Mouse (Mus musculus) megakaryocyte, adult 5-6 weeks (primary cell): ENCODE results near the gene Prr15l. TPM values are rescaled to one million over a fixed set of nuclear protein-coding genes. Genes with fewer than 3 reads are reported as not detected.

ENCODE experiments used
- ATAC-seq: 2 replicates; pipeline ENCODE4 v1.8.0; 2016; ENCODE audit warnings: mild to moderate bottlenecking, inconsistent platforms; ENCODE audit not compliant: poor library complexity, severe bottlenecking
- total RNA-seq, 2 experiments: library from RNA; stranded (forward) in 1 of 2; stranded (reverse) in 1 of 2; fragments of 153-499, 151-499 nt in 1 of 2; fragments of 221-1000, 200-1000 nt in 1 of 2; gene quantifications; 2 replicates each; pipeline versions ENCODE4 v1.2.3 to v1.2.4; 2015 to 2017

Prr15l gene
- total RNA-seq (2015) = 0.07 TPM in 1 of 2 replicates, not detected in the other
- total RNA-seq (2017) = 0.16 and 0.29 TPM in 2 replicates

- no peak for ATAC-seq
Measured at GRCm38 (mm10) chr11:96928088-96928487, at the start of gene Prr15l. Prr15l (plus strand) TSS chr11:96928104.

GRCm38 (mm10) chr11:96878715-96879114 lies 49.2 kb upstream of the Prr15l start:
- no peak for ATAC-seq

GRCm38 (mm10) chr11:96879359-96879758 lies 48.5 kb upstream of the Prr15l start:
- no peak for ATAC-seq

- no peak for ATAC-seq
Measured at GRCm38 (mm10) chr11:96880296-96880695, 47.6 kb upstream of the Prr15l start.

- no peak for ATAC-seq
Measured at GRCm38 (mm10) chr11:96885901-96886340, 42.0 kb upstream of the Prr15l start.

- ATAC-seq = no peak
Measured at GRCm38 (mm10) chr11:96886942-96887546, 40.9 kb upstream of the Prr15l start.

GRCm38 (mm10) chr11:96891784-96892527 lies 35.9 kb upstream of the Prr15l start:
- no peak for ATAC-seq

GRCm38 (mm10) chr11:96893203-96893842 lies 34.6 kb upstream of the Prr15l start:
- no peak for ATAC-seq

GRCm38 (mm10) chr11:96895886-96896285 lies 32.0 kb upstream of the Prr15l start:
- no peak for ATAC-seq

- no peak for ATAC-seq
Measured at GRCm38 (mm10) chr11:96899449-96900306, 28.2 kb upstream of the Prr15l start.

GRCm38 (mm10) chr11:96901332-96901731 lies 26.6 kb upstream of the Prr15l start:
- ATAC-seq = no peak

- no peak for ATAC-seq
Measured at GRCm38 (mm10) chr11:96902639-96903635, 25.0 kb upstream of the Prr15l start.

- ATAC-seq = no peak
Measured at GRCm38 (mm10) chr11:96906431-96907161, 21.3 kb upstream of the Prr15l start.

- ATAC-seq = no peak
Measured at GRCm38 (mm10) chr11:96908594-96908993, 19.3 kb upstream of the Prr15l start.

- ATAC-seq = peak; percentile 92
Measured at GRCm38 (mm10) chr11:96910003-96910402, 17.9 kb upstream of the Prr15l start.

- no peak for ATAC-seq
Measured at GRCm38 (mm10) chr11:96912682-96913081, 15.2 kb upstream of the Prr15l start.

GRCm38 (mm10) chr11:96916044-96916884 lies 11.6 kb upstream of the Prr15l start, which contains the start of gene Cdk5rap3:
Cdk5rap3 (minus strand) TSS chr11:96916496.
- peak; percentile 96 for ATAC-seq

- peak; percentile 15 for ATAC-seq
Measured at GRCm38 (mm10) chr11:96916885-96917396, 11.0 kb upstream of the Prr15l start.
